Mouse (Mus musculus): ENCODE data around the gene Etfbkmt. TPM values are rescaled to one million over a fixed set of nuclear protein-coding genes. Genes with fewer than 3 reads are reported as not detected.

Gene Etfbkmt
- polyA plus RNA-seq, 1 experiment from 2014 or later, result 17.3 TPM

DNA sequence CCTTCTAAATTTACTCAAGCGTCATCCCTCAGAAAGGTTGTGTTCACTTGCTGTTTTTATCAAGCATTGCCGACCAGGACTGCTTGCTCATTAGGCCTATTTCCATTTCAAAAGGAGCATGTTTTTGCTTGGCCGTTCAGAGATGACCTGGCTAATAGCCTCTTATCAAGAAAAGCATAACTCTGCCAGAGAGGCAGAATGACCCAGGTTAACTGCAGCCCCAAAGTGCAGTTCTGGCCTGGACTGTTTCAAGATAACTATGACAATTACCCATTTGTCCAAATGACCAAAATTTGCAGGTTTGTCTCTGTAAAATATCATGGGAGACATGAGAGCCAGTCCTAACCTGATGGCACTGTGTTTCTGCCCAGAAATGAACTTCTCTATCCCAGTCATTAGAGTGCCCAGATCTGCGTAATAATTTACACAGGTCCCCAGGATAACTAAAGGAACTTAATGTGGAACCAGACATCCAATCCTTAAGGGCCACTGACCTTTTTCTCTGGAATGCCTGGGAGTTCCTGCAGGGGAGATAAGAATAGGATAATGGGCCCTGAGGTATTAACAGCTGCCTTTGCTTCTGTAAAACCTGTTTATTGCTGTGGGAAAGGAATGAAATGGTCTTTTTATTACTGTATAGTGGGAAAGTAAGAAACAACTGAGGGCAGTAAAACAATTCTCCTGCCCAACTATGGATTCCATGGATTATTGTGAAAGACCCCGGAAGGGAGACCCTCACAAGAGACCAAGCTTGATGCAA, 5.1 kb upstream of the Etfbkmt start:
- Histone ChIP-seq H3K9me3 (no peaks in the 10 kb centered on the region), H3K9ac (replicated peaks) (no peak overlapping the region), H3K4me3 (replicated peaks) (no peak overlapping the region), H3K4me2 (no peak overlapping the region), H3K27me3 (no peaks in the 10 kb centered on the region), H3K36me3 (no peaks in the 10 kb centered on the region), H3K4me1 (replicated peaks) (peaks cover 12% of the 10 kb centered on the region), H3K27ac (no peak overlapping the region)
- ATAC-seq (ENCODE audit: insufficient number of reproducible peaks, insufficient read depth, low FRiP score, low TSS enrichment, low read depth), result no peak; the same call in 1 of the 2 replicates
- WGBS, result 6% methylated on average over 5 of the region's 5 CpGs

DNA sequence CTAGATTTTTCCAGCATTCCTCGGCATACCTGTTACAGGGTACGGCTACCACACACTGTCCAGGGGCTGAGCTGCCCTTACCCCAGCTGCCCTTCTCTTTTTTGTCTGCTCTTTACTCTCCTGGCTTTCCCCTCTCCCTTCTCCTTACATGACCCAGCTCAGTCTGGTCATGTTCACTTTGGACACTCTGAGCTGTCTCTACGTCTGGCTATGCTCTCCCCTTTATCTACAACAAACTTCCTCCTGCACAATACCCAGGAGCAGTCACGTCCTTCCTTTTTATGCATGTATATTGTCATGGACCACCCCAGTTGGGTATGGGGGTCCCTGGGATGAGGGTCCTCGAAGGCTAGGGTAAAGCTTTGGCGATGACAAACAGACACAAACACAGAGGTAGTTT, 4.0 kb upstream of the Etfbkmt start:
- 70% methylated on average over 6 of the region's 6 CpGs for WGBS
- H3K4me1 ChIP-seq (replicated peaks), result peaks cover 12% of the 10 kb centered on the region

DNA sequence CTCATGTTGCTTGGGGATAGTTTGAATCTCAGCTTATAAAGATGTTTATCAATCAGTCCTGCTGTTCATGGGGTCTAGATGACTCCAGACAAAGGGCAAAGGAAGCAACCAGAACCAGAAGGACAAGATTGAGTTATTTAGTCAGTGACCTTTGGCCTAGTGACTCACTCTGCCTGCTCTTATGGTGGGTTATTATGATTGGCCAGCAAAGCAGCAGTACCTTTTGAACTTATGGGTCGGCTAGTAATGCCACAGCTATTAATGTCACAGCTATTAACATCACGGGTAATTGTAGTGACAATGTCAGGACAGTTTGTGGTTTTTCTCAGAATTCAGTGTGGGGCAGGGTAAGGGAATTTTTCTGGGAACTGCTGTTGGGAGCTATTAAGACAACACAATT, 1.7 kb upstream of the Etfbkmt start:
- 46% methylated on average over 2 of the region's 2 CpGs for WGBS
- Histone ChIP-seq H3K9ac (replicated peaks) (no peak overlapping the region), H3K4me1 (replicated peaks) (peaks cover 19% of the 10 kb centered on the region), H3K36me3 (peaks cover 1% of the 10 kb centered on the region; the same call in 1 of the 2 replicates), H3K4me2 (no peak overlapping the region), H3K4me3 (replicated peaks) (no peak overlapping the region), H3K9me3 (no peaks in the 10 kb centered on the region), H3K27me3 (no peaks in the 10 kb centered on the region), H3K27ac (no peak overlapping the region)
- ATAC-seq (ENCODE audit: insufficient number of reproducible peaks, insufficient read depth, low FRiP score, low TSS enrichment, low read depth), result no peak

More for the DNA sequence above, 4.0 kb upstream of the Etfbkmt start:
- no peak overlapping the region for H3K27ac ChIP-seq
- H3K9ac ChIP-seq (replicated peaks), result no peak overlapping the region
- no peaks in the 10 kb centered on the region for H3K36me3 ChIP-seq
- no peak overlapping the region for H3K4me2 ChIP-seq
- H3K4me3 ChIP-seq (replicated peaks), result no peak overlapping the region
- H3K9me3 ChIP-seq, result no peaks in the 10 kb centered on the region
- no peaks in the 10 kb centered on the region for H3K27me3 ChIP-seq
- no peak for ATAC-seq (ENCODE audit: insufficient number of reproducible peaks, insufficient read depth, low FRiP score, low TSS enrichment, low read depth)

DNA sequence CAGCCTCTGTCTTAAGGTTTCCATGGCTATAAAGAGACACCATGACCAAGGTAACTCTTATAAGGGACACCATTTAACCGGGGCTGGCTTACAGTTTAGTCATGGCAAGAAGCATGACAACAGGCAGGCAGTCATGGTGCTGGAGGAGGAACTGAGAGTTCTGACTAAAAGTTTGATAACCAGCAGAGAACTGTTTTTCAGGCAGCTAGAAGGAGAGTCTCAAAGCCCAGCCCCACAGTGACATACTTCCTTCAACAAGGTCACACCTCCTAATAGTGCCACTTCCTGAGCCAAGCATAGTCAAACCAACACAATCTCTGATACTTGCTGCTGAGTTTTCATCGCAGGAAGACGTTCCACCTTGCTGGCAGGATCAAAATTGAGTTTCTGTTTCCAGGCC, 638 bp upstream of the Etfbkmt start:
- no peak for ATAC-seq (ENCODE audit: insufficient number of reproducible peaks, insufficient read depth, low FRiP score, low TSS enrichment, low read depth)
- H3K9ac ChIP-seq (replicated peaks), result no peak overlapping the region
- H3K9me3 ChIP-seq, result no peaks in the 10 kb centered on the region
- peaks cover 19% of the 10 kb centered on the region for H3K4me1 ChIP-seq (replicated peaks)
- no peak overlapping the region for H3K4me3 ChIP-seq (replicated peaks)
- 86% methylated on average over 3 of the region's 3 CpGs for WGBS
- peaks cover 6% of the 10 kb centered on the region for H3K36me3 ChIP-seq
- H3K4me2 ChIP-seq, result no peak overlapping the region
- H3K27ac ChIP-seq, result no peak overlapping the region
- H3K27me3 ChIP-seq, result no peaks in the 10 kb centered on the region

DNA sequence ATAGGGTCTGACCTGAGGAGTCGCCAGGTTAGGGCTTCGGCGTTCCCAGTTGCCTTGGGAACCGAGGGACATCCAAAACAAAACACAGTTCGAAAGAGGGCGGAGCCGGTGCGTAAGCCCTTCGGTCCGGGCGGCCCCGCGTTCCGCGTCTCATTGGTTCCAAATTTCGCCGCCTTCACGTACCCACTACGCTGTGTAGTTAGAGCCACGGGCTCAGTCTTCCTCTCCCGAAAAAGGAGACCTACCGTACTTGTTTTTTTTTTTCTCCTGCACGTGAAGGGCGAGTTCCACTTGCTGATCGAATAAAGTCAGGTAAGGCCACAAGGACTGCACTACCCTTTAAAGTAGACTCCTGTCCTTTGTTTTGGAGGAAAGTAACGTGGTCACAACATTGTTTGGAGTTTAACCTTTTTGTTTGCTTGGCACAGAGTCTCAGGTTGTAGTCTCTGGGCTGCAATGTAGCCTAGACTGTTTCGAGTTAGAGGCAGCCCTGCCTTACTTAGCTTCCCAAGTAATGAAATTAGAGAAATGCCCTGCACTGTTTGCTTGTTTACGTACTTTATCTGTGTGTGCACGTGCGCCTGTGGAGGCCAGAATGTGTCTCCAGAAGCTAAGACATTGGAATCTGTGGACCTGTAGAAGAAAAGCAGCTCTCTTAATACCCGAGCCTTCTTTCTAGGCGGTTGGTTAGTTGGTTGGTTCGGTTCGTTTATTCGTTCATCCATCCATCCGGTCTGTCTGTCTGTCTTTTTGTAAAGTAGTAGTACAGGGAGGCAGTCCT, 1.9 kb downstream of the Etfbkmt start:
- H3K9ac ChIP-seq (replicated peaks), result peak overlapping the region; percentile 74
- peak overlapping the region; percentile 55 for H3K4me3 ChIP-seq (replicated peaks)
- no peaks in the 10 kb centered on the region for H3K9me3 ChIP-seq
- H3K4me2 ChIP-seq, result peak overlapping the region; percentile 61
- peaks cover 18% of the 10 kb centered on the region for H3K36me3 ChIP-seq
- 7% methylated on average over 36 of the region's 36 CpGs for WGBS
- H3K27ac ChIP-seq, result peak overlapping the region; percentile 53
- 0 out of 2 replicates have a peak, but pooled peaks cover 6% of the 10 kb centered on the region for H3K4me1 ChIP-seq (replicated peaks)
- H3K27me3 ChIP-seq, result no peaks in the 10 kb centered on the region
- peak; percentile 96 for ATAC-seq (ENCODE audit: insufficient number of reproducible peaks, insufficient read depth, low FRiP score, low TSS enrichment, low read depth)

DNA sequence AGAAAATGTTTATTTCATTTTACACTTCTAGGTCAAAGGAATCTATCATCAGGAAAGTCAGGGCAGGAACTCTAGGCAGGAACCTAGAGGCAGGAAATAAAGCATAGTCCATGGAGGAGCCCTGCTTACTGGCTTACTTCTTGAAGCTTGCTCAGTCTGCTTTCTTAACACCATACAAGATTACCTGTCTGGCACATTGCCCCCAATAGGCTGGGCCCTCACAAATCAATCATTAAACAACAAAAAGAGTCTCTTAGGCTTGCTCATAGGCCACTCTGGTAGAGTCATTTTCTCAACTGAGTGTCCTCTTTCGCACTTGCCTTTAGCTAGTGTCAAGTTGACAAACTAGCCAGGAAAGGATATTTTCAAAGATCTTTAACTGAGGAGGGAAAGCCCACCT, 5.5 kb downstream of the Etfbkmt start:
- 97% methylated on average over 1 of the region's 1 CpGs for WGBS
- Histone ChIP-seq H3K27ac (no peak overlapping the region), H3K4me1 (replicated peaks) (0 out of 2 replicates have a peak, but pooled peaks cover 6% of the 10 kb centered on the region), H3K36me3 (peaks cover 26% of the 10 kb centered on the region), H3K9ac (replicated peaks) (no peak overlapping the region), H3K9me3 (no peaks in the 10 kb centered on the region), H3K4me2 (no peak overlapping the region), H3K4me3 (replicated peaks) (no peak overlapping the region), H3K27me3 (no peaks in the 10 kb centered on the region)
- ATAC-seq (ENCODE audit: insufficient number of reproducible peaks, insufficient read depth, low FRiP score, low TSS enrichment, low read depth), result no peak

DNA sequence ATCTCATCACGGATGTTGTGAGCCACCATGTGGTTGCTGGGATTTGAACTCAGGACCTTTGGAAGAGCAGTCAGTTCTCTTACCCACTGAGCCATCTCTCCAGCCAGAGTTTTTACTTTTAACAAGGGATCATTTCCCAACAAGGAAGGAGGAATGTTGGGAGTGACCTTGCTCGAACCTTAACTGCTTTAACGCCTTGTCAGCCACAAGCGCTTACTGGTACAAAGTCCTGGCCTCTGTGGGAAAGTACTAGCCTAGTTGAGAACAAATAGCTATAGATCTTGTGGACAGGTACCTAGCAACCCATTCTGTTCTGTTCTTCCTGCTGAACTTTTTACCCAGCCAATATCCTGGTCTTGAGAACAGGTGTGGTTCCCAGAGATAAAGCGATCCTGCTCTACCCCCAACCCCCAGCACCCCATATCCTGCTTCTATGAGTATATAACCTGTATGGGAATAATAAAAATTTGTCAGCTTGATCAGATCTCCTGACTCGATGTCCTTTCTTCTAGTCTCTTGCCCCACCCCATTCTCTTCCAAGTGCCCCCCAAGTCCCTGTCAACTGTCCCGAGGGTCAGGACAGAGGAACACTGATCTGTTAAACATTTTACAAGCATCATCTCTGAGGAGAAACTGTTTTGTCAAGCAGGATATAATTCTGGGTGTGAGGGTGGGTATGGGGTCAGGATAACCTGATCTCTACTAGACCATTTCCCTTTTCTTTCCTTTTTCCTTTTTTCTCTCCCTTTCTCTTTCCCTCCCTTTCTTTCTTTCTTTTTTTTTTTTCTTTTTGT, 9.0 kb downstream of the Etfbkmt start:
- H3K4me1 ChIP-seq (replicated peaks), result no peaks in the 10 kb centered on the region
- H3K27ac ChIP-seq, result no peak overlapping the region
- no peaks in the 10 kb centered on the region for H3K27me3 ChIP-seq
- no peak overlapping the region for H3K9ac ChIP-seq (replicated peaks)
- no peak overlapping the region for H3K4me2 ChIP-seq
- WGBS, result 83% methylated on average over 7 of the region's 7 CpGs
- peaks cover 37% of the 10 kb centered on the region for H3K36me3 ChIP-seq
- no peak overlapping the region for H3K4me3 ChIP-seq (replicated peaks)
- H3K9me3 ChIP-seq, result no peaks in the 10 kb centered on the region
- ATAC-seq (ENCODE audit: insufficient number of reproducible peaks, insufficient read depth, low FRiP score, low TSS enrichment, low read depth), result no peak

DNA sequence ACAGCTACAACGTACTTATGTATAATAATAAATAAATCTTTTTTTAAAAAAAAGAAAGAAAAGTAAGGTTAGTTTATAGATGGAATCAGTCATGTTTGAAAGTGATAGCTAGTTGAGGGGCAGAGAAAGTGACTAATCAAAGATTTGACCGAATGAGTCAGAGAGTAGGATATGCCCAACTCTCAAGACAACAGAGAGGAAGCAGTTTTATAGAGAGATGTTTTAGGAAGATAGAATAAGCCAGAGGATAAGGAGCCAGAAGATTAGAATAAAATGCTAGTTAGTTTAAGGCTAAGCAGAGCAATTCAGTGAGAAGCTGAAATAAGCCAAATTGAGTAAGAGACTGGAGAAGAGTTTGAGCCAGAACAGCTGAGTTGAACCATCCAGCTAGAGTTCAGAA, 12.5 kb downstream of the Etfbkmt start:
- no peak overlapping the region for H3K4me2 ChIP-seq
- ATAC-seq (ENCODE audit: insufficient number of reproducible peaks, insufficient read depth, low FRiP score, low TSS enrichment, low read depth), result no peak
- peaks cover 35% of the 10 kb centered on the region for H3K36me3 ChIP-seq
- H3K27ac ChIP-seq, result no peak overlapping the region
- WGBS, result 94% methylated on average over 2 of the region's 2 CpGs
- H3K9me3 ChIP-seq, result no peaks in the 10 kb centered on the region
- H3K27me3 ChIP-seq, result no peaks in the 10 kb centered on the region
- H3K9ac ChIP-seq (replicated peaks), result no peak overlapping the region
- peaks cover 10% of the 10 kb centered on the region for H3K4me1 ChIP-seq (replicated peaks)
- H3K4me3 ChIP-seq (replicated peaks), result no peak overlapping the region

DNA sequence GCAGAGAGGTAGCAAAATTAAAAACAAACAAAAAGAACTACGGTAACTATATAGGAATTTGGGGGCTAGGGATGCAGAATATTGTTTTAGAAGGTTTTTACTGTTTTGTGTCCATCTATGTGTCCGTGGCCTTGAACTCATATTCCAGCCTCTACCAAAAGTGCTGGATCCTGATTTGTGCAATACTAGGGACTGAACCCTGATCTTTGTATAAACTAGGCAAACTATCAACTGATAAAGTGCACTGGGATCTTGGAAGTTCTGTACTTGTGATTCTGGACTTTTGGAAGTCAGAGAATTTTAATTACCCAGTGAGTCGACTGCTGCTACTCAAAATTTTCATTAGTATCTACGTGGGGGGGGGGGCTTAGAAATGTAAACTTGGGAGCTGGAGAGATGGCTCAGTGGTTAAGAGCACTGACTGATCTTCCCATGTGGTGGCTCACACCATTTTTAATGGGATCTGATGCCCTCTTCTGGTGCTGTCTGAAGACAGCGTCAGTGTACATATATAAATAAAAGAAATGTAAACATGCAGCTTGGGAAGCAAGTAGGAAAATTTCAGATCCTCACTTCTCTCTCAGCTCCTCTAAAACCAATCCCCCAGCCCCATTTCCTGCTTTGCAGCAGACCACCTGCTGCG, 13.9 kb downstream of the Etfbkmt start:
- Histone ChIP-seq H3K9me3 (no peaks in the 10 kb centered on the region), H3K9ac (replicated peaks) (no peak overlapping the region), H3K4me1 (replicated peaks) (peaks cover 10% of the 10 kb centered on the region), H3K4me2 (no peak overlapping the region), H3K36me3 (peaks cover 43% of the 10 kb centered on the region), H3K27ac (no peak overlapping the region), H3K4me3 (replicated peaks) (no peak overlapping the region), H3K27me3 (no peaks in the 10 kb centered on the region)
- no peak for ATAC-seq (ENCODE audit: insufficient number of reproducible peaks, insufficient read depth, low FRiP score, low TSS enrichment, low read depth)
- 41% methylated on average over 6 of the region's 6 CpGs for WGBS

DNA sequence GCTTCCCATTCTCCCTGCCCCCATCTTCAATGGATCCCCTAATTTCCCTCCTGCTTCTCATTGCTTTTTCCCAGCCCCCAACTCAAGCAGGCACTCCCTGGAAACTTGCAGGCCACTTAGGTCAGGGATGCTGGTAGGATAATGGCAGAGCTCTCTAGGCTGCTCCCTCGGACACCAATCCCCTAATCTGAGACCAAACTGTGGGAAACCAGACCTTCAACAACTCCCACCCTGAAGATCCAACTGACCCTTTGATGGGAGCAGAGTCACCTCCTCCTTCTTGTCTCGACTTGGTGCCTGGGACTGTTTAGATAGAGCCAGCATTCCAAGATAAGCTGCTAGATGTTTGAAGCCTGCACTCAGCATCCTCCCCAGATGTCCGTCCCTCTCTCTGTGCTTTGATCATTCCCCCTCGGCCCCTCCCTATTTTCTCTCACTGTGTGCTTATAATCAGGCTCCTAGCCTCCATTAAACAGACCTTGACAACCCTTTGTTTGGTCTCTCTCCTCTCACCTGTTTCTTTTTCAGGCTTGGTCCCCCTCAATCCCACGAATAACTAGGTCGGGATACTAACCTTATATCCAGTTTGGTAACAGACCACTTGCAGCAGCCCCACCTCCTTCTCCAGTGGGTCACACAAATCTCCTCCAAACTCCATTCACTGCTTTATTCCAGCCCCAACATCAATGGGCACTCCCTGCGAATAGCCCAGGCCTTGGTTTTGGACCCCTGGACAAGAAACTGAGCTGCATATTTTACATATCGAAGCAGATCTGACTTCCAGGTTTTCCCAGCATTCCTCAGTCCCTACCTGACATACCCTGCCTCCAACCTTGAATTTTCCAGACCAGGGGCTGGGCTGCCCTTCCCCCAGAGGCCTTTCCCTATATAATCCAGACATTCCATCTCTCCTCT, 14.7 kb downstream of the Etfbkmt start:
- Histone ChIP-seq H3K9ac (replicated peaks) (no peak overlapping the region), H3K36me3 (peaks cover 50% of the 10 kb centered on the region), H3K27ac (no peak overlapping the region), H3K4me3 (replicated peaks) (no peak overlapping the region), H3K9me3 (no peaks in the 10 kb centered on the region), H3K4me2 (no peak overlapping the region), H3K27me3 (no peaks in the 10 kb centered on the region), H3K4me1 (replicated peaks) (peaks cover 10% of the 10 kb centered on the region)
- no peak for ATAC-seq (ENCODE audit: insufficient number of reproducible peaks, insufficient read depth, low FRiP score, low TSS enrichment, low read depth)
- WGBS, result 16% methylated on average over 8 of the region's 8 CpGs

All from limb, embryonic 12.5 days (tissue).